Mouse (Mus musculus): ENCODE measurements around the gene Omp. TPM values are rescaled to one million over a fixed set of nuclear protein-coding genes. Genes with fewer than 3 reads are reported as not detected.
"Not testable (repeated sequence)": the region's sequence is repeated elsewhere in the genome, so short reads cannot be mapped to it uniquely, and the experiment has no call there.

Gene Omp
- 0.26 and 0.32 TPM in 2 replicates for polyA plus RNA-seq (2012; rRNA removed)

DNA sequence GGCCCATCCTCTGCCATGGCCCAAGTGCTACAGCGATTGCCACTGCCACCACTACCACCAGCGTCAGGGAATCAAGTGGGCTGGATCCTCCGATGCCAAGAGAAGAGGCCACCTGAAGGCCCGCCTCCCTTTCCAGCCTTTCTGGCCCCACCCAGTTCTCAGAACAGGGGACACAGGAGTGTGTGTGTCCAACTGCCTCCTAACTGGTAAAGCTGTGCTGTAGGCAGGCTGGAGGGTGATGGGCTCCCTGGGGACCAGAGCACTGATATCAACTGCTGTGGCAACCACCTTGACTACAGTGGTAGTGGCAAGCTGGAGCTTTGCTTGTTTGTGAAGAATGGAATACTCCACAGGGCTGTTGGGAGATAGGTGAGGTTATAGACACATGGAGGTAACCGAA, at the start of gene Omp:
Gene Omp (minus strand): TSS at position 101 of the 400 bp plus-strand sequence.
- no peak for TF ChIP-seq CTCF (IDR thresholded peaks at IDR 0.05; ENCODE audit: insufficient read depth, low read length)
- TF ChIP-seq POLR2A (IDR thresholded peaks at IDR 0.05; ENCODE audit: borderline replicate concordance, extremely low read depth, low read depth, low read length) = no peak
- DNase-seq = no peak
- no peaks in the 10 kb centered on the region for H3K4me1 ChIP-seq (ENCODE audit: control insufficient read depth, insufficient read depth, low read length)
- no peak within 1 kb of the TSS for H3K4me3 ChIP-seq (replicated peaks; ENCODE audit: extremely low read depth, low read depth, low read length)
- WGBS = 85% methylated on average over 5 of the region's 5 CpGs

DNA sequence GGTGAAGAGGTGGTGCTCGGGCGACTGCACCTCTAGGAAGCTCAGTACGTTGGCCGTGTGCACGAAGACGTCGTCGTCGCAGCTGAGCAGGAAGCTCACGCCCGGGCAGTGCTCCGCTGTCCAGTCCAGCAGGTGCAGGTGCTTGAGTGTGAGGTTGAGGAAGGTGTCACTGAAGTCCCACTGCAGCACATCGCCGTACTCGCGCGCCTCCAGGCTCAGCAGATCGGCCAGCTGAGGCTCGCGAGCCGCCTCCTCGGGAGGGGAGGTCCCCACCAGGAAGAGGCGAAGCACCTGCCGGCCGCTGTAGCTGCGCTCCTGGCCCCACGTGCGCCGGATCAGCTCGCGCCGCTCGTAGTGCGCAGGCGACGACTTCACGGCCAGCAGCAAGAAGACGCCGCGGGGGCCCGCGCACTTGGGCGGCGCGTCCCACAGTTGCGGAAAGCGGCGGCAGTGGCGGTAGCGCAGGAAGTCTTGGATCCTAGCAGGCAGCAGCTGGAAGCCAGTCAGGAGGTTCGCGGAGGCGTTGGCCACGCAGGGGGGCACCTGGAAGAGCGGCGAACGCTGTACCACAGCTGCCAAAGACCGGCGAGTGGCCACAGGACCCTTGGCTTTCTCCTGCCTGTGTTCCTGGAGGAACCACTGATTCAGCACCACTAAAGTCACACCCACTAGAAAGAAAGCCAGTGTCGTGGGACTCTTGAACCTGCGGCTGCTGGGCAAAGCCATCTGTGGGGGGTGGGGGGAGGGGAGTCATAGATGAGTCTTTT, 48.9 kb upstream of the Omp start:
- DNase-seq = no peak
- no peak for TF ChIP-seq POLR2A (IDR thresholded peaks at IDR 0.05; ENCODE audit: borderline replicate concordance, extremely low read depth, low read depth, low read length)
- TF ChIP-seq CTCF (IDR thresholded peaks at IDR 0.05; ENCODE audit: insufficient read depth, low read length) = no peak
- H3K4me1 ChIP-seq (ENCODE audit: control insufficient read depth, insufficient read depth, low read length) = peaks cover 11% of the 10 kb centered on the region
- 2% methylated on average over 61 of the region's 61 CpGs for WGBS
- H3K4me3 ChIP-seq (replicated peaks; ENCODE audit: extremely low read depth, low read depth, low read length) = peak overlapping the region; percentile 52

DNA sequence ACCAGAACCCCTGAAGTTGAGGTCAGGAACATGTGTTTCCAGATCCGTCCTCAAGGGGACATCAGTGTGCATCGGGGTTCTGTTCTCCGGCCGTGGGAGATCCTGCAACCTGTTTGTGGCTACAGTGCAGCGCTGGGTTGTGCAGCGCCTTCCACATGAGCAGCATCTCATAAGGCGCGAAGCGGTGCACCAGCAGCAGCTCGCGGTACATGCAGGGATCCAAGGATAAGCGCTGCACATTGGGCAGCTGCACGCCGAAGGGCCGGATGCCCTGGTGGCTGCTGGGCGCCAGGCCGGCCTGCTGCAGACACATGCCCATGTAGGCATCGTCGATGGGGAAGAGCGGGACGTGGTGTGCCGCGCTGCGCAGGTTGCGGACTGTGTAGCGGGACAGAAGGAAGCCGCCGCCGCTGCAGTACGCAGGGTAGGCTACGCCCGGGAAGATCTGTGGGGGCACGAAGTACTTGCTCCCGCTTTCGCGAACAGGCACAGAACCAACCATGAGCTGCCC, 48.3 kb upstream of the Omp start:
- TF ChIP-seq POLR2A (IDR thresholded peaks at IDR 0.05; ENCODE audit: borderline replicate concordance, extremely low read depth, low read depth, low read length) (no peak), CTCF (IDR thresholded peaks at IDR 0.05; ENCODE audit: insufficient read depth, low read length) (peak; percentile 66)
- H3K4me1 ChIP-seq (ENCODE audit: control insufficient read depth, insufficient read depth, low read length) = peaks cover 11% of the 10 kb centered on the region
- peak overlapping the region; percentile 52 for H3K4me3 ChIP-seq (replicated peaks; ENCODE audit: extremely low read depth, low read depth, low read length)
- no peak for DNase-seq
- 1% methylated on average over 36 of the region's 36 CpGs for WGBS

DNA sequence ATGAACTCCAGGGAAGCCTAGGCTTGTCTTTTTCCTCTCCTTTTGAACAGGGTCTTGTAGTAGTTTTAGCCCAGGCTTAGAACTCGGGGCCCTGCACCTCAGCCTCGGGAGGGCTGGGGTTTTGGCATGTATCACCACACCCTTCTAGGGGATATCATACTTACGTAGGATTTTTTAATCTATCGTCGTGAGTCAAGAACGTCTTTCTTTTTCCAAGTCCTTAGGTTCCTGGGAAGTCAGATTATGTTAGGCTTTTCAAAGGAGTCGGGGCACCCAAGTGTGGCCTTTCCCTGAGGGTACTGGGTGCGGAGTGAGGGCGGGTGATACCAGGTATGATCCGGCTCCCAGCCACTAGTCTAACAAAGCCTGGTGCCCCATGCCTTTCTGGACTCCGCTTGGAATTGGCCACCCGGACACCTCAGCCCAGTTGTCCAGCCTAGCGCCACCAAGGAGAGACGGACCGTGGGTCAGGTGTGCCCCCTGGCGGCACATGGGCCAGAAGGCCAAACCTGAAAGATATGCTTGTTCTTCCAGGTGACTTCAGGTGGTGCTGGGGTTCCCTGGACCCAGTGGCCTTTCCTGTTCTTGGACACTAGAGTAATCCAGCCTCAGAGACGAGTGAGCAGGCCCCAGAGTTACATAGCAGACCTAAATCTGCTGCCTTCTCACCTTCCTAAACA, 46.4 kb upstream of the Omp start:
- TF ChIP-seq POLR2A (IDR thresholded peaks at IDR 0.05; ENCODE audit: borderline replicate concordance, extremely low read depth, low read depth, low read length) = no peak
- TF ChIP-seq CTCF (IDR thresholded peaks at IDR 0.05; ENCODE audit: insufficient read depth, low read length) = peak; percentile 71
- Histone ChIP-seq H3K4me1 (ENCODE audit: control insufficient read depth, insufficient read depth, low read length) (peaks cover 11% of the 10 kb centered on the region), H3K4me3 (replicated peaks; ENCODE audit: extremely low read depth, low read depth, low read length) (no peak overlapping the region)
- peak; percentile 59 for DNase-seq
- WGBS = 64% methylated on average over 17 of the region's 17 CpGs

DNA sequence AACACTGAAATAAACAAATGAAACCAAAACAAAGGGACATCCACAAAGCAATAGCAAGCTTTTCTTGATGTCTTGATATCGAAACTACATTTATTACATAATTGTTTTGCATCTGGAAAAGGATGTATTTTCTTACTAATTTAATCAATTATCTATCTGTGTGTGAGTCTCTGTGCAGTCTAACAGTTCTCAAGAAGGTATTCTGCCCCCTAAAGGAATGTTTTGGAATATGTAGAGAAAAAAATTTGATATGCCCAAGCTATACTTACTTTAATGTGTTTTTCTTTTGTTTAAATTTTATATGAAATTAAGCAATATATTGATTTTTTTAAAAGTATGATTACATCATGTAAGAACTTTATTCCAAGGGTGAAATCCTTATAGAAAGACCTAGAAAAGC, 45.3 kb upstream of the Omp start:
- TF ChIP-seq CTCF (IDR thresholded peaks at IDR 0.05; ENCODE audit: insufficient read depth, low read length) (no peak), POLR2A (IDR thresholded peaks at IDR 0.05; ENCODE audit: borderline replicate concordance, extremely low read depth, low read depth, low read length) (no peak)
- 73% methylated on average over 1 of the region's 1 CpGs for WGBS
- Histone ChIP-seq H3K4me1 (ENCODE audit: control insufficient read depth, insufficient read depth, low read length) (peaks cover 11% of the 10 kb centered on the region), H3K4me3 (replicated peaks; ENCODE audit: extremely low read depth, low read depth, low read length) (no peak overlapping the region)
- no peak for DNase-seq

DNA sequence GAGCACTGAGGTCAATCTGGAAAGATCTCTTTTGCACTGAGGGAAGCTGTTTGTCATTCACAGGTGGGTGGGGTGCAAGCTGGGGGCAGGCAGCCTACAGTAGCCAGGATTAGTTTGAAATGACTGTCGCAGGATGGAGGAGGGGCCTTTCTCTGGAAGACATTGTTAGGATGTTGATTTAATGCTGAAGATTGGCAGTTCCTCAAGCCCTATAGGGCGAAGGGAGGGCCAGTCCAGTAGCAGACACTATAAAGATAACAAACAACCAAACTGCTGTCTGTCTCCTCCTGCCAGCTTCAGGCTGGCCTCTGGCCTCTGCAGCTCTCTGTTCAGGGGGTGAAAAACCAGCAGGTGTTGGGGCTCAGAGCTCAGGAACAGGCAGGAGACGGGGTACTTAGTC, 44.4 kb upstream of the Omp start:
- no peak; the same call in 1 of the 2 replicates for TF ChIP-seq POLR2A (IDR thresholded peaks at IDR 0.05; ENCODE audit: borderline replicate concordance, extremely low read depth, low read depth, low read length)
- no peak for TF ChIP-seq CTCF (IDR thresholded peaks at IDR 0.05; ENCODE audit: insufficient read depth, low read length)
- Histone ChIP-seq H3K4me1 (ENCODE audit: control insufficient read depth, insufficient read depth, low read length) (peaks cover 16% of the 10 kb centered on the region), H3K4me3 (replicated peaks; ENCODE audit: extremely low read depth, low read depth, low read length) (no peak overlapping the region)
- 35% methylated on average over 3 of the region's 3 CpGs for whole genome bisulfite sequencing
- DNase-seq = no peak

DNA sequence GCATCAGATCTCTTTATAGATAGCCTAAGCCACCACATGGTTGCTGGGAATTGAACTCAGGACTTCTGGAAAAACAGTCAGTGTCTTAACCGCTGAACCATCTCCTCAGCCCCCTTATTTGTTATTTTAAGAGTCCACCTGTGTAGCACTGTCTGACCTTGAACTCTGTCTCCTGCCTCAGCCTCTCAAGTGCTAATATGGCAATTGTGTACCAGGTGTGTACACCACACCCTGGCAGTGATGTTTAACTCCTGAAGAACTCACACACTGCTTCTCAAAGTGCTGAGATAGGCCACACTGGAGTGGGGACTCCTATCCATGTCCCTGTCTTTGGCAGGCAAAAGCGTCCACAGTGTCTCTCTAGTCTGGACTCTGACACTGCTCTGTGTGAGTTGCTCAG, 43.4 kb upstream of the Omp start:
- no peak for TF ChIP-seq POLR2A (IDR thresholded peaks at IDR 0.05; ENCODE audit: borderline replicate concordance, extremely low read depth, low read depth, low read length)
- no peak for TF ChIP-seq CTCF (IDR thresholded peaks at IDR 0.05; ENCODE audit: insufficient read depth, low read length)
- Histone ChIP-seq H3K4me3 (replicated peaks; ENCODE audit: extremely low read depth, low read depth, low read length) (no peak overlapping the region), H3K4me1 (ENCODE audit: control insufficient read depth, insufficient read depth, low read length) (peaks cover 9% of the 10 kb centered on the region)
- WGBS = 92% methylated on average over 2 of the region's 2 CpGs
- no peak for DNase-seq

DNA sequence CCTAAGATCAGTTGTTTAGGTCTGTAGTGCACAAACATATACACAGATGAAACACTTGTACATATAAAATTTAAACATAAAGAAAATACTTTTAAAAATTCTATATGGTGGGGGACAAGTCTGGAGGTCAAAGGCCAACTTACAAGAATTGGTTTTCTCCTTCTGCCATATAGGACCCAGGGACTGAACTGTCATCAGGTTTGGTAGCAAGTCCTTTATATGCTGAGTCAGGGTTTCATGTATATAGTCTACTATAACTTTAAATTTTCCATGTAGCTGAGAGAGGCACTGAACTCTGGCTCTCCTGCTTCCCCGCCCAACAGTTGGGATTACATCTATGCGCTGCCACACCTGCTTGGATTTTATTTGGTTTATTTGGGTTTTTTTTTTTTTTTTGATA, 42.9 kb upstream of the Omp start:
- 92% methylated on average over 2 of the region's 2 CpGs for WGBS
- Histone ChIP-seq H3K4me1 (ENCODE audit: control insufficient read depth, insufficient read depth, low read length) (peaks cover 5% of the 10 kb centered on the region), H3K4me3 (replicated peaks; ENCODE audit: extremely low read depth, low read depth, low read length) (no peak overlapping the region)
- no peak for TF ChIP-seq CTCF (IDR thresholded peaks at IDR 0.05; ENCODE audit: insufficient read depth, low read length)
- no peak for TF ChIP-seq POLR2A (IDR thresholded peaks at IDR 0.05; ENCODE audit: borderline replicate concordance, extremely low read depth, low read depth, low read length)
- no peak for DNase-seq

DNA sequence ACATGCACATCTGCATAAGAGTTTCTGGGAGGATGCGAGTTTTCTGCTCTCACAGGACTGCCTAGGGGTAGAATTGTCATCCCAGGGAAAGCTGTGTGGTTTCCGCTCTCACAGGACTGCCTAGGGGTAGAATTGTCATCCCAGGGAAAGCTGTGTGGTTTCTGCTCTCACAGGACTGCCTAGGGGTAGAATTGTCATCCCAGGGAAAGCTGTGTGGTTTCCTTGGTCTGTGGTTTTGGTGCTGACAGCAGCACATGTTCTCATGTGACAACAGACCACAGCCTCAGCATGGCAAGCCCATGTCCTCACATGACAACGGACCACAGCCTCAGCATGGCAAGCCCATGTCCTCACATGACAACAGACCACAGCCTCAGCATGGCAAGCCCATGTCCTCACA, 42.0 kb upstream of the Omp start:
- WGBS = 82% methylated on average over 3 of the region's 3 CpGs
- DNase-seq; H3K4me3 ChIP-seq (replicated peaks; ENCODE audit: extremely low read depth, low read depth, low read length); H3K4me1 ChIP-seq (ENCODE audit: control insufficient read depth, insufficient read depth, low read length): not testable (repeated sequence)

DNA sequence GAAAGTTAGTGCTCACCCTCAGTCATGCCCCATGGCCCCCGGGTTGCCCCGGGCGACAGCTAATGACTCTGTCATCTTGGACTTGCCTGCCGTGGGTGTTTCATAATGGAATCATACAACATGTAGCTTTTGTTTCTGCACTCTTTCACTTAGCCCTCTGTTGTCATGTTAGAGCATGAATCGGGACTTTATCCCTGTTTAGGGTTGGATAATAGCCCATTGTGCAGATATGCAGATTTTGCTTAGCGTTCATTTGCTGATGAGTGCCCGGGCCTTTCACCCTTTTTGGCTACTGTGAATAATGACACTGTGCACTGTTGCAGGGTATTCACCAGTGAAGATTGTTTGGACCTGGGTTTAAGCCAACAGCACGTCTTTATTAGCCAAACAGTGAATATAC, 41.3 kb upstream of the Omp start:
- TF ChIP-seq CTCF (IDR thresholded peaks at IDR 0.05; ENCODE audit: insufficient read depth, low read length) (no peak), POLR2A (IDR thresholded peaks at IDR 0.05; ENCODE audit: borderline replicate concordance, extremely low read depth, low read depth, low read length) (no peak)
- no peak for DNase-seq
- 76% methylated on average over 8 of the region's 8 CpGs for WGBS

More for the DNA sequence above, 41.3 kb upstream of the Omp start:
- Histone ChIP-seq H3K4me1 (ENCODE audit: control insufficient read depth, insufficient read depth, low read length) (peaks cover 5% of the 10 kb centered on the region), H3K4me3 (replicated peaks; ENCODE audit: extremely low read depth, low read depth, low read length) (no peak overlapping the region)

Measured in lung, adult 2 months (tissue).